Mouse (Mus musculus) ES-Bruce4 (cell line): Measurements from ENCODE around the gene Gm10272. TPM values are rescaled to one million over a fixed set of nuclear protein-coding genes. Genes with fewer than 3 reads are reported as not detected.

Source experiments
- H3K27ac ChIP-seq: 2 replicates; pipeline ENCODE4 v1.5.1; 2012; ENCODE audit warnings: low read length, inconsistent platforms; ENCODE audit not compliant: insufficient read depth
- H3K27me3 ChIP-seq: 2 replicates; pipeline ENCODE4 v1.6.1; 2012; ENCODE audit warnings: mild to moderate bottlenecking, low read length, inconsistent platforms; ENCODE audit not compliant: control insufficient read depth, poor library complexity, insufficient read depth, severe bottlenecking
- H3K36me3 ChIP-seq: 2 replicates; pipeline ENCODE4 v1.6.1; 2012; ENCODE audit warnings: inconsistent platforms, mild to moderate bottlenecking, low read length, moderate library complexity; ENCODE audit not compliant: control insufficient read depth, poor library complexity, insufficient read depth, severe bottlenecking
- H3K4me1 ChIP-seq: one replicate; pipeline ENCODE4 v1.8.1; 2011; ENCODE audit warnings: low read length; ENCODE audit not compliant: control insufficient read depth, insufficient read depth
- H3K4me3 ChIP-seq: 2 replicates; pipeline ENCODE4 v1.5.1; 2011; ENCODE audit warnings: low read depth, mild to moderate bottlenecking, low read length
- H3K9ac ChIP-seq: 2 replicates; pipeline ENCODE4 v1.6.1; 2012; ENCODE audit warnings: low read depth, mild to moderate bottlenecking, inconsistent platforms; ENCODE audit not compliant: poor library complexity, severe bottlenecking
- H3K9me3 ChIP-seq: replicated peaks from 2 replicates; pipeline ENCODE4 v1.6.1; 2012; ENCODE audit warnings: mild to moderate bottlenecking, low read length, inconsistent platforms; ENCODE audit not compliant: control insufficient read depth, poor library complexity, insufficient read depth, severe bottlenecking
- CTCF ChIP-seq: IDR thresholded peaks from one replicate; pipeline ENCODE4 v1.8.1; 2011; ENCODE audit warnings: low read depth, low read length
- EP300 ChIP-seq: IDR thresholded peaks from 2 replicates; pipeline ENCODE4 v1.6.1; 2011; ENCODE audit warnings: low read depth, low read length; ENCODE audit not compliant: insufficient read depth
- POLR2A ChIP-seq: IDR thresholded peaks from one replicate; pipeline ENCODE4 v1.8.1; 2011; ENCODE audit warnings: low read length; ENCODE audit not compliant: insufficient read depth
- polyA plus RNA-seq: library from polyadenylated mRNA; stranded (reverse); fragments of >200 nt; gene quantifications from 2 replicates; pipeline ENCODE4 v1.2.4, GENCODE M21; 2011; ENCODE audit warnings: low read depth; ENCODE audit not compliant: missing spikeins, insufficient read depth, insufficient read length

The Gm10272 gene
- polyA plus RNA-seq, result not detected in 2 replicates

DNA sequence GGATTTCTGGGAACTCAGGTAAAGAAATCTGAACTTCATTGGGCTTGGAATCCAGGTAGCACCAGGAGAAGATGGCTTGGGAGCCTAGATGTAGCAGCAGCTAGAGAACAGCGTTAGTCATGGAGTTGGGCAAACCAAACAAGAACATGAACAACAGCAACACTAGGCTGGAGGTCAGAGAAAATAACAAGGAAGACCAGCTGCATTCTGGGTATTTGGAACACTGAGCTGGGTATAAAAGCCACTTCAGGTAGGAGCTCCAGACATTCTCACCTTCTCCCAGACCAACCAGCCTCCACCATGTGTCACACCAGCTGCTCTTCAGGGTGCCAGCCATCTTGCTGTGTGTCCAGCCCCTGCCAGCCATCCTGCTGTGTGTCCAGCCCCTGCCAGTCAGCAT lies at the start of gene Gm10272:
TSS of gene Gm10272 (plus strand) at position 301 of the 400 bp plus-strand sequence.
- H3K27ac ChIP-seq, result no peak within 1 kb of the TSS
- no peak within 1 kb of the TSS for H3K4me3 ChIP-seq
- no peak within 1 kb of the TSS for H3K9ac ChIP-seq
- no peaks in the 10 kb centered on the region for H3K9me3 ChIP-seq
- TF ChIP-seq POLR2A, result no peak
- TF ChIP-seq CTCF, result no peak
- no peak for TF ChIP-seq EP300
- no peaks in the 10 kb centered on the region for H3K4me1 ChIP-seq
- no peaks in the 10 kb centered on the region for H3K36me3 ChIP-seq
- no peaks in the 10 kb centered on the region for H3K27me3 ChIP-seq

DNA sequence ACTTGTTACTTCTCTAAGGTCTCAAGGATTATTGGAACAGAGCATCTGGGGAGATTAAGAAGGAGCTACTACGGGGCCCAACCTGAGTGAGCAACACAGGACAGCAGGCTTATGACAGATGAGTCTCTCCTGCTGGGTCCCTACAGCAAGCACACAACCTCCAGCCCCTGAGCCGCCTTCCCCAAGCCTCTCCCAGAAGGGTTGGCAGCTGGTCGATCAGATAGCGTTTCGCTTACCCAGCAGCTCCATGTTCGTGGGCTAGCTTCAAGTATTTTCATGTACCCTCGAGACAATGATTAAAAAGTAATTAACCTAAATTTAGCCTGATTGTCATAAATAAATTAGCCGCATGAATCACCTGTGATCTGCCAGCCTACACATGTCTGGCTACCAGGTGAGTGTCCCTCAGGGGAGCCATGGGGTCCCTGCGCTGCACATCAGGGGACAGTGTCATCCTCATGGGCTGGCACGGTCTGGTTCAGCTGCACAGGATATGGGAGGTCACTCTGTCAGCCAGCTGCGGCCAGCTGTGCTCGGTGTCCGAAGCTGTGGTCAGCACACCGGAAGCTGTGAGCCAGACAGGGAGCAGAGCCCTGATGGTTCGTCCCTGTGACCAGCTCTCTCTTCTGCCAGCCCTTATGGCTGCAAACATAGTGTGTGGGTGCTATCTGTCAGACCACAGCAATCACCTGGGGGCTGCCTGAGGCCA lies 48.0 kb upstream of the Gm10272 start:
- Histone ChIP-seq H3K9ac (no peak overlapping the region), H3K36me3 (no peaks in the 10 kb centered on the region), H3K27me3 (no peaks in the 10 kb centered on the region), H3K27ac (no peak overlapping the region), H3K9me3 (no peaks in the 10 kb centered on the region), H3K4me3 (no peak overlapping the region), H3K4me1 (no peaks in the 10 kb centered on the region)
- TF ChIP-seq POLR2A (no peak), EP300 (no peak), CTCF (no peak)

DNA sequence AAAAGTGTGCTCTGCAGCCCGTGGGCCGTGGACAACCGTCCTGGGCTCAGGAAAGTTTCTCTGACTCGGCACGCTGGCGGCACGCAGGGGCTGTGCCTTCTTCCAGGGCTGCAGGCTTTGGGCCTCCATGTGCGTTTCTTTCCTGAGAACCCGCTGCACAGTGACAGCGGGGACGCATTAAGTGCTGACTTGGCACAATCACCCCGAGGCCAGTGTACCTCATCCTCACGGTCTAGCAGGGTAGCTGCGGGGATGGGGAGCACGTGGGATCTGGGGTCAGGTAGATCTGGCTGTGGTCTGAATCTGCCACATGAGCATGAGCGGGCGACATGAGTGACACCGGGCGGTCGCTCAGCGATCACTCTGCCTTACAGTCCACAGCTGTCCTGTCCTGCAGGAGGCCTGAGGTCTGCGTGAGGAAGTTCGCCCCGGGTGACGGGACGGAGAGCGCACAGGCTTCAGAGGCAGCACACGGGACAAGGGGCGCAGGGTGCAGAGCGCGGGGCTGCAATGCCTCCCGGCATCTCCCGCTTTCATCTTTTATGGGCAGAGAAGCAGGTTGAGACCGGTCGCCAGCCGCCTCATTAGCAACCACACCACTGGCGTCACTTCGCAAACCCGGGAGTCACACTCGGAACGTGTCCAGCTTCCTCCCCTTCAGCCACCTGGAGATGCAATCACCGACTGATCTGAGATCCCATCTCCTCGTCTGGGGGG lies 42.3 kb upstream of the Gm10272 start:
- TF ChIP-seq EP300 (no peak), CTCF (no peak), POLR2A (no peak)
- H3K27me3 ChIP-seq, result no peaks in the 10 kb centered on the region
- H3K4me3 ChIP-seq, result peak overlapping the region; percentile 63
- no peak overlapping the region for H3K27ac ChIP-seq
- H3K4me1 ChIP-seq, result no peaks in the 10 kb centered on the region
- no peaks in the 10 kb centered on the region for H3K9me3 ChIP-seq
- no peak overlapping the region for H3K9ac ChIP-seq
- H3K36me3 ChIP-seq, result no peaks in the 10 kb centered on the region

DNA sequence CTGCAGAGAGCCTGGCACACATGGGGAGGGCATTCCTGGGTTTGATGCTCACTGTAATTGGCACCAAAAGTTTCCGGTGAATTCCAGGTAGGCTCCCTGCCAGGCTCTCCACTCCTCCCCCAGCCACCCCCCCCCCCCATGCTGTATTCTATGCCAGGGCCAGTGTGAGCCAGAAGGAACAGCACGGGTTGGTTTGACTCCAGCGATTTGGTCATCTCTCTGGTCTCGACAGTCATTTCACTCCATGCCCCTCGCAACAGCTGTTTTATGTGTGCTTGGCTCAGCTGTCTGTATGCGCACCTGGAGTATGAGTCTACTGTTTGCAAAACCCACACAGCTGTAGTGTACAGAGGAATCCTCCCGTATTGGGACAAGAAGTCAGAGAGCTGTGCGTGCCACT lies 40.1 kb upstream of the Gm10272 start:
- TF ChIP-seq CTCF (no peak), POLR2A (no peak), EP300 (no peak)
- Histone ChIP-seq H3K36me3 (no peaks in the 10 kb centered on the region), H3K9ac (no peak overlapping the region), H3K4me1 (no peaks in the 10 kb centered on the region), H3K9me3 (no peaks in the 10 kb centered on the region), H3K4me3 (no peak overlapping the region), H3K27me3 (no peaks in the 10 kb centered on the region), H3K27ac (no peak overlapping the region)

DNA sequence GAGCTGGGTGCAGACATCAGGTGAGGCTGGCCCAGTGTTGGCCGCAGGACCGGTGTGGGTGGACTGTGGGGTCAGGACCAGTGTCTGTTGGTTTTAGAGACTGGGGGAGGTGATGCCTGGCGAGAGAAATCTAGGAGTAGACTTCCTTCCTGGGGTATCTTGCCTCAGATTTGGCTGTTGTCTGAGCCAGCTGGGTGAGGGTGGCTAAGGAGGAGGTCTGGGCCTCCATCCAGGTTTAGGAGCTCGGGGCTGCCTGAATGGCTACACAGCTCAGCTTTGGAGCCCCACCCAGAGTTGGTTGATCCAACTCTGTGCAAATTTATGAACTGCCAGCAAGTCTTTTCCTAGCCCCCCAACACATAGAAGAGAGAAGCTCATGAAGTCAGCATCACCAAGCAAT lies 39.0 kb upstream of the Gm10272 start:
- H3K9me3 ChIP-seq, result no peaks in the 10 kb centered on the region
- H3K9ac ChIP-seq, result no peak overlapping the region
- H3K36me3 ChIP-seq, result no peaks in the 10 kb centered on the region
- no peak overlapping the region for H3K27ac ChIP-seq
- H3K4me3 ChIP-seq, result no peak overlapping the region
- H3K4me1 ChIP-seq, result no peaks in the 10 kb centered on the region
- TF ChIP-seq CTCF (no peak), EP300 (no peak), POLR2A (no peak)
- H3K27me3 ChIP-seq, result no peaks in the 10 kb centered on the region

DNA sequence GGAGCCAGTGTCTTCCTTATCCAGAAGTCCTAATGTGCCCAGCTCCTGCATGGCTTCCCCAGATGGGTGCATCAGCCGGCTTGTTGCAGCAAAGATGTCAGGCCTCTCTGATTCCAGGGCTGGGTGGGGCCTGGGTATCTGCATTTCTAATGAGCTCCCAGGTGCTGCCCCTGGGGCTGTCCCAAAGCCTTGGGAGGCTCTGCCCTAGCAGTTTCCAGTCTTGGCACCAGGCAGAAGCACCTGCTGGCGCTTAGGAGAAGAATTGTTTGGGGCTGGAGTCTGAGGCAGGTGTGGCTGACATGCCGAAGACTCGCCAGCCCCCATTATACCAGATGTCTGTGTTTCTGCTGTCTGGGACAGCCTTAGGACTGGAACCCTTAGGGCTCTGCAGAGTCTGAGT lies 35.7 kb upstream of the Gm10272 start:
- no peak overlapping the region for H3K27ac ChIP-seq
- no peak overlapping the region for H3K9ac ChIP-seq
- no peaks in the 10 kb centered on the region for H3K36me3 ChIP-seq
- no peaks in the 10 kb centered on the region for H3K4me1 ChIP-seq
- no peaks in the 10 kb centered on the region for H3K27me3 ChIP-seq
- TF ChIP-seq EP300 (no peak), POLR2A (no peak), CTCF (no peak)
- no peak overlapping the region for H3K4me3 ChIP-seq
- H3K9me3 ChIP-seq, result no peaks in the 10 kb centered on the region
